Mouse (Mus musculus) Patski (cell line): ENCODE data around the gene Krtap4-13. TPM values are rescaled to one million over a fixed set of nuclear protein-coding genes. Genes with fewer than 3 reads are reported as not detected.
"Not testable (repeated sequence)": the region's sequence is repeated elsewhere in the genome, so short reads cannot be mapped to it uniquely, and the experiment has no call there.

Experiments
- ATAC-seq: fragments of 100-300 bp; one replicate; pipeline ENCODE4 v1.8.0; 2021
- CTCF ChIA-PET: fragments of 350-600 bp; sonication (Branson Sonifier 250); formaldehyde crosslinking; loops from one replicate; lab custom pipeline; 2022; ENCODE audit warnings: inconsistent platforms; lab: Charles Lee
- POLR2A ChIA-PET: fragments of 350-600 bp; sonication (Branson Sonifier 250); formaldehyde crosslinking; loops from one replicate; lab custom pipeline; 2022; ENCODE audit warnings: antibody characterized with exemption, inconsistent platforms; lab: Charles Lee
- DNase-seq: peaks from one replicate; pipeline ENCODE4 v3.0.0-alpha.2; 2011; ENCODE audit warnings: low read depth, low spot score
- H3K27me3 ChIP-seq: fragments of 371-371 bp; one replicate; pipeline ENCODE4 v1.5.1; 2021
- CTCF ChIP-seq: fragments of 100-300 bp; IDR thresholded peaks from one replicate; pipeline ENCODE4 v1.5.1; 2021
- in situ Hi-C: fragments of 300-500 bp; cut with MboI; formaldehyde crosslinking; loops from 3 replicates; pipeline ENCODE4 v1.11.1; 2018; ENCODE audit warnings: low pct_unique_long_range_greater_than_20kb, mixed read lengths
- polyA plus RNA-seq: library from polyadenylated mRNA; unstranded; gene quantifications from one replicate; pipeline ENCODE4 v1.2.3, GENCODE M21; 2021

The Krtap4-13 gene
- polyA plus RNA-seq, 1 experiment from 2014 or later = not detected

GRCm38 (mm10) chr11:99780604-99781003 lies 29.1 kb downstream of the Krtap4-13 start, which contains the start of gene Krtap4-8:
TSS of gene Krtap4-8 (minus strand) at chr11:99780704.
- ChIA-PET CTCF (no interaction called here), POLR2A (no interaction called here)
- DNase-seq (no peak), ATAC-seq (no peak)
- no peak for TF ChIP-seq CTCF
- H3K27me3 ChIP-seq = no peaks in the 10 kb centered on the region
- in situ Hi-C loops = no loop called here

- in situ Hi-C loops = loop anchor here (10.0 kb wide), 1 partner anchor 56 kb away; the partner anchor contains the start of gene 2300003K06Rik
Observed at GRCm38 (mm10) chr11:99778401-99778800, 31.3 kb downstream of the Krtap4-13 start.

GRCm38 (mm10) chr11:99772813-99773212 lies 36.9 kb downstream of the Krtap4-13 start, which contains the start of gene Gm11595:
TSS of gene Gm11595 (minus strand) at chr11:99772913.
- POLR2A ChIA-PET, H3K27me3 ChIP-seq, CTCF ChIA-PET, DNase-seq, ATAC-seq: not testable (repeated sequence)
- in situ Hi-C loops = loop anchor here (10.0 to 25.0 kb wide), 2 partner anchors 62 to 286 kb away; partner anchors contain the start of genes 2300003K06Rik and Krt23

More at GRCm38 (mm10) chr11:99778401-99778800, 31.3 kb downstream of the Krtap4-13 start:
- POLR2A ChIA-PET = no interaction called here
- no peaks in the 10 kb centered on the region for H3K27me3 ChIP-seq
- CTCF ChIA-PET = no interaction called here
- no peak for ATAC-seq
- no peak for DNase-seq
- TF ChIP-seq CTCF = no peak

GRCm38 (mm10) chr11:99768410-99768809 lies 41.3 kb downstream of the Krtap4-13 start:
- H3K27me3 ChIP-seq = no peaks in the 10 kb centered on the region
- ATAC-seq (peak; percentile 92), DNase-seq (peak; percentile 68)
- CTCF ChIA-PET = no interaction called here
- no peak for TF ChIP-seq CTCF
- in situ Hi-C loops = loop anchor here (5.0 to 25.0 kb wide), 3 partner anchors 76 to 281 kb away; partner anchors contain the start of genes Gm14190, Krt23, Krtap1-4 and Krtap1-5
- POLR2A ChIA-PET = no interaction called here

Other genes starting within 250 kb of the Krtap4-13 start
- not detected for gene Krtap3-1, start 243.3 kb downstream of the Krtap4-13 start, polyA plus RNA-seq
- gene Krtap1-5, start 228.9 kb downstream of the Krtap4-13 start, polyA plus RNA-seq = not detected
- not detected for gene Krtap1-4, start 226.2 kb downstream of the Krtap4-13 start, polyA plus RNA-seq
- gene Krtap1-3, start 218.6 kb downstream of the Krtap4-13 start, polyA plus RNA-seq = not detected
- not detected for gene Krtap9-3, start 211.8 kb downstream of the Krtap4-13 start, polyA plus RNA-seq
- not detected for gene Gm11938, start 206.6 kb downstream of the Krtap4-13 start, polyA plus RNA-seq
- not detected for gene Gm11937, start 199.7 kb downstream of the Krtap4-13 start, polyA plus RNA-seq
- gene Krtap2-4, start 195.0 kb downstream of the Krtap4-13 start, polyA plus RNA-seq = not detected
- gene Gm11562, start 189.5 kb downstream of the Krtap4-13 start, polyA plus RNA-seq = not detected
- gene Krtap4-1, start 181.7 kb downstream of the Krtap4-13 start, polyA plus RNA-seq = not detected
- not detected for gene Krtap4-2, start 174.8 kb downstream of the Krtap4-13 start, polyA plus RNA-seq
- gene Krtap4-7, start 165.8 kb downstream of the Krtap4-13 start, polyA plus RNA-seq = not detected
- gene Gm11555, start 159.7 kb downstream of the Krtap4-13 start, polyA plus RNA-seq = not detected
- gene Gm11563, start 150.9 kb downstream of the Krtap4-13 start, polyA plus RNA-seq = not detected
- gene Krtap4-6, start 143.9 kb downstream of the Krtap4-13 start, polyA plus RNA-seq = not detected
- not detected for gene Gm14190, start 119.2 kb downstream of the Krtap4-13 start, polyA plus RNA-seq
- gene Gm14180, start 75.6 kb downstream of the Krtap4-13 start, polyA plus RNA-seq = not detected
- gene Gm11595, start 37.0 kb downstream of the Krtap4-13 start, polyA plus RNA-seq = not detected
- 0.06 TPM for gene Krtap4-8, start 29.2 kb downstream of the Krtap4-13 start, polyA plus RNA-seq
- not detected for gene Krtap4-9, start 24.7 kb downstream of the Krtap4-13 start, polyA plus RNA-seq
- gene Gm11596, start 16.4 kb downstream of the Krtap4-13 start, polyA plus RNA-seq = not detected
- not detected for gene Gm11569, start 11.0 kb downstream of the Krtap4-13 start, polyA plus RNA-seq
- gene Gm11554, start 5.4 kb downstream of the Krtap4-13 start, polyA plus RNA-seq = not detected
- gene Gm11564, start 5.8 kb upstream of the Krtap4-13 start, polyA plus RNA-seq = not detected
- not detected for gene 2300003K06Rik, start 28.2 kb upstream of the Krtap4-13 start, polyA plus RNA-seq
- not detected for gene Krtap4-16, start 41.7 kb upstream of the Krtap4-13 start, polyA plus RNA-seq
- gene Gm11568, start 48.0 kb upstream of the Krtap4-13 start, polyA plus RNA-seq = not detected
- not detected for gene Gm11559, start 54.6 kb upstream of the Krtap4-13 start, polyA plus RNA-seq
- gene Krtap9-1, start 63.5 kb upstream of the Krtap4-13 start, polyA plus RNA-seq = not detected
- gene Gm11567, start 69.3 kb upstream of the Krtap4-13 start, polyA plus RNA-seq = not detected
- gene Krtap31-1, start 98.0 kb upstream of the Krtap4-13 start, polyA plus RNA-seq = not detected
- gene Gm11565, start 104.9 kb upstream of the Krtap4-13 start, polyA plus RNA-seq = not detected
- gene Krtap31-2, start 126.4 kb upstream of the Krtap4-13 start, polyA plus RNA-seq = not detected
- gene Krtap9-5, start 138.6 kb upstream of the Krtap4-13 start, polyA plus RNA-seq = not detected
- gene Krtap29-1, start 169.2 kb upstream of the Krtap4-13 start, polyA plus RNA-seq = not detected
- gene Krtap16-1, start 176.7 kb upstream of the Krtap4-13 start, polyA plus RNA-seq = not detected
- not detected for gene Krtap17-1, start 184.1 kb upstream of the Krtap4-13 start, polyA plus RNA-seq
- gene Krt33a, start 206.3 kb upstream of the Krtap4-13 start, polyA plus RNA-seq = not detected
- gene Krt33b, start 220.0 kb upstream of the Krtap4-13 start, polyA plus RNA-seq = 0.18 TPM
- gene Krt34, start 231.7 kb upstream of the Krtap4-13 start, polyA plus RNA-seq = not detected
- gene Krt31, start 240.7 kb upstream of the Krtap4-13 start, polyA plus RNA-seq = not detected